Mouse (Mus musculus): ENCODE data around the gene Kti12. TPM values are rescaled to one million over a fixed set of nuclear protein-coding genes. Genes with fewer than 3 reads are reported as not detected.

Kti12 gene
- total RNA-seq, 1 experiment, result 26.7 TPM

DNA sequence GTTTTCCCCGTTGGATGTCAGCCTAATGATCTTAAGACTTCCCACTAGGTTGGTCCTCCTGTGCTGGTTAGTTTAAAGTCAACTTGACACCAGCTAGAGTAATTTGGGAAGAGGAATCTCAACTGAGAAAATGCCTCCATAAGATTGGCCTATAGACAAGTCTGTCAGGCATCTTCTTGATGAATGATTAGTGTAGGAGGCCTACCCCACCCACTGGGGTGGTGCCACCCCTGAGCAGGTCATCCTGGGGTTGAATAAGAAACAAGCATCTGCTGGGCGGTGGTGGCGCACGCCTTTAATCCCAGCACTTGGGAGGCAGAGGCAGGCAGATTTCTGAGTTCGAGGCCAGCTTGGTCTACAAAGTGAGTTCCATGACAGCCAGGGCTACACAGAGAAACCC, 26.2 kb downstream of the Kti12 start:
- no peak overlapping the region for H3K27ac ChIP-seq (ENCODE audit: insufficient read depth, low read depth, low read length, poor library complexity, severe bottlenecking)
- no peak for DNase-seq (ENCODE audit: low read depth, low spot score)
- TF ChIP-seq HCFC1 (IDR thresholded peaks at IDR 0.05; ENCODE audit: borderline replicate concordance, insufficient read depth, low read length) (no peak), MAFK (IDR thresholded peaks at IDR 0.05; ENCODE audit: insufficient read depth, low read depth, low read length) (no peak), ZNF384 (IDR thresholded peaks at IDR 0.05; ENCODE audit: low read depth, low read length) (no peak), ZC3H11A (IDR thresholded peaks at IDR 0.05; ENCODE audit: borderline replicate concordance, low read depth, low read length) (no peak), CHD2 (IDR thresholded peaks at IDR 0.05; ENCODE audit: low read depth, low read length) (no peak)
- no peaks in the 10 kb centered on the region for H3K9me3 ChIP-seq (ENCODE audit: control insufficient read depth, insufficient read depth, low read depth, low read length)
- in situ Hi-C loops (cut with MboI; ENCODE audit: low sequenced_read_pairs in 2 of 2, unreplicated experiment in 2 of 2), result loop anchor here in 1 of 2 experiments (10.0 kb wide), 1 partner anchor 101 kb away; no protein-coding TSS in a partner anchor
- peaks cover 0 to 2% of the 10 kb centered on the region in 2 experiments; a peak in 1 of 4 replicates for H3K4me1 ChIP-seq (ENCODE audit: control insufficient read depth in 2 of 2, insufficient read depth in 2 of 2, low read length in 2 of 2, poor library complexity in 1 of 2)
- H3K4me3 ChIP-seq (ENCODE audit: insufficient read depth in 1 of 2, low read depth in 1 of 2, low read length in 2 of 2, poor library complexity in 1 of 2, severe bottlenecking in 1 of 2), result no peak overlapping the region
- no peaks in the 10 kb centered on the region for H3K36me3 ChIP-seq (ENCODE audit: control insufficient read depth, insufficient read depth, low read length, poor library complexity, severe bottlenecking)
- no peak overlapping the region for H3K9ac ChIP-seq (ENCODE audit: insufficient read depth, low read depth, low read length, poor library complexity, severe bottlenecking)

DNA sequence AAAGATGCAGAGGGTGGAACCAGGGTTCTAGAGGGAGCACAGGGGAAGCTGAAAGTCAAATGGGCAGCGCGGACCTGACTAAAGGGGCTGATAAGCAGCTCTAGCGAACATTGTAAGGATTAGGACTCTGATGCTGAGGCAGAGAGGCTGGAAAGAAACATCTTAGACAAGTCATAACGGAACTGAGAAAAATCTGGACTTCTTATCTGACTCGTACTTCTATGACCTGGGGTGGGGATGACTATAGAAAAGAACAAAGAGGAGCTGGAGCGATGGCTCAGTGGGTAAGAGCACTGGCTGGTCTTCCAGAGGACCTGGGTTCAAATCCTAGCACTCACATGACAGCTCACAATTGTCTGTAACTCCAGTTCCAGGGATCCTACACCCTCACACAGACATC, 30.3 kb downstream of the Kti12 start:
- Histone ChIP-seq H3K4me1 (ENCODE audit: control insufficient read depth in 2 of 2, insufficient read depth in 2 of 2, low read length in 2 of 2, poor library complexity in 1 of 2) (peaks cover 0 to 4% of the 10 kb centered on the region in 2 experiments; a peak in 1 of 4 replicates), H3K9me3 (ENCODE audit: control insufficient read depth, insufficient read depth, low read depth, low read length) (no peaks in the 10 kb centered on the region), H3K27ac (ENCODE audit: insufficient read depth, low read depth, low read length, poor library complexity, severe bottlenecking) (no peak overlapping the region), H3K4me3 (ENCODE audit: insufficient read depth in 1 of 2, low read depth in 1 of 2, low read length in 2 of 2, poor library complexity in 1 of 2, severe bottlenecking in 1 of 2) (no peak overlapping the region), H3K9ac (ENCODE audit: insufficient read depth, low read depth, low read length, poor library complexity, severe bottlenecking) (no peak overlapping the region), H3K36me3 (ENCODE audit: control insufficient read depth, insufficient read depth, low read length, poor library complexity, severe bottlenecking) (no peaks in the 10 kb centered on the region)
- in situ Hi-C loops (cut with MboI; ENCODE audit: low sequenced_read_pairs in 2 of 2, unreplicated experiment in 2 of 2), result loop anchor here in 1 of 2 experiments (10.0 kb wide), 1 partner anchor 97 kb away; no protein-coding TSS in a partner anchor
- no peak for TF ChIP-seq ZC3H11A (IDR thresholded peaks at IDR 0.05; ENCODE audit: borderline replicate concordance, low read depth, low read length)
- TF ChIP-seq CHD2 (IDR thresholded peaks at IDR 0.05; ENCODE audit: low read depth, low read length), result no peak
- no peak for TF ChIP-seq MAFK (IDR thresholded peaks at IDR 0.05; ENCODE audit: insufficient read depth, low read depth, low read length)
- TF ChIP-seq HCFC1 (IDR thresholded peaks at IDR 0.05; ENCODE audit: borderline replicate concordance, insufficient read depth, low read length), result no peak
- TF ChIP-seq ZNF384 (IDR thresholded peaks at IDR 0.05; ENCODE audit: low read depth, low read length), result no peak
- DNase-seq (ENCODE audit: low read depth, low spot score), result no peak

DNA sequence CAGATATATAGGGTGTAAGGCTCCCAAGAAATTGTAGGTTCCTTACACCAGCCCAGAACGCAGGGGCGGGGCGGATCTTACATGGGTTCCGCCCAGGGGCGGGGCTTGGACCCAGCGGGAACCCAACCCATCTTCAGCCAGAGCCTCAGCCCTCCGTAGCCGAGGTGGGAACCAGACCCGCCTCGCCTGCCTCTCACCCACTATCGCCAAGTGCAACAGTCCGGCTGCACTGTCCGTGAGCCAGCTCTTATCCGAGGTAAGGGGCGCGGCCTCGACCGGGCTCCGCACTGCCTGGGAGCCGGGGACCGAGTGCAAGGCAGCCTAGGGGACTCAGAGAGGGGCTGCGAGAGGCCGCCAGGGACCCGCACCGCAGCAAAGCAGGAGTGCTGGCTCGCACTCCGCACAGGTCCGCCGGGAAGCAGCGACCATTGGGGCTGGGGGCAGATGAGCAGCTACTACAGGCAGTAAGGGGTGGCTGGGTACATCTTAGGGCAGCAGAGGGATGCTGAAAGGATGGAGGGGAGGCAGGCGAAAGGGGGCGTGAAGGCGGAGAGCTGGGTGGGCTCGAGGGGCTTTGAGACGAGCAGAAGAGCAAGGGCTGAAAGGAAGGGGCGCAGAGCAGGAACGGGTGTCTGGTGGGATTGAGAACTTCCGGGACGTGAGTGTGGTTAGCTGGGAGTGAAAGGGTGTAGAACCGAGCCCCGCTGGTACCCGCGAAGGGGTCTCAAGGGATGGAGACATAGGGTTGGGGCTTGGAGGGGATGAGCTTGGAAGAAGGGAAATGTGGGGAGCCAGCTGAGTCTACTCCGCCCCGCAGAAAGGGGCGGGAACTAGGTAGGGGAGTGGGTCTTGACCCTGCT, 31.6 kb downstream of the Kti12 start, which contains the start of gene Rab3b:
Gene Rab3b, plus strand, starts transcription at position 101 of the 860 bp plus-strand sequence.
- DNase-seq (ENCODE audit: low read depth, low spot score), result peak; percentile 72
- no peaks in the 10 kb centered on the region for H3K9me3 ChIP-seq (ENCODE audit: control insufficient read depth, insufficient read depth, low read depth, low read length)
- H3K36me3 ChIP-seq (ENCODE audit: control insufficient read depth, insufficient read depth, low read length, poor library complexity, severe bottlenecking), result no peaks in the 10 kb centered on the region
- H3K9ac ChIP-seq (ENCODE audit: insufficient read depth, low read depth, low read length, poor library complexity, severe bottlenecking), result peak within 1 kb of the TSS; percentile 64
- H3K4me3 ChIP-seq (ENCODE audit: insufficient read depth in 1 of 2, low read depth in 1 of 2, low read length in 2 of 2, poor library complexity in 1 of 2, severe bottlenecking in 1 of 2), result peak within 1 kb of the TSS; percentile 74 to 84
- in situ Hi-C loops (cut with MboI; ENCODE audit: low sequenced_read_pairs in 2 of 2, unreplicated experiment in 2 of 2), result loop anchor here in 1 of 2 experiments (10.0 kb wide), 1 partner anchor 96 kb away; no protein-coding TSS in a partner anchor
- peaks cover 0 to 4% of the 10 kb centered on the region in 2 experiments; a peak in 2 of 4 replicates for H3K4me1 ChIP-seq (ENCODE audit: control insufficient read depth in 2 of 2, insufficient read depth in 2 of 2, low read length in 2 of 2, poor library complexity in 1 of 2)
- no peak for TF ChIP-seq ZNF384 (IDR thresholded peaks at IDR 0.05; ENCODE audit: low read depth, low read length)
- no peak for TF ChIP-seq ZC3H11A (IDR thresholded peaks at IDR 0.05; ENCODE audit: borderline replicate concordance, low read depth, low read length)
- no peak for TF ChIP-seq CHD2 (IDR thresholded peaks at IDR 0.05; ENCODE audit: low read depth, low read length)
- TF ChIP-seq HCFC1 (IDR thresholded peaks at IDR 0.05; ENCODE audit: borderline replicate concordance, insufficient read depth, low read length), result no peak
- no peak for TF ChIP-seq MAFK (IDR thresholded peaks at IDR 0.05; ENCODE audit: insufficient read depth, low read depth, low read length)
- no peak within 1 kb of the TSS for H3K27ac ChIP-seq (ENCODE audit: insufficient read depth, low read depth, low read length, poor library complexity, severe bottlenecking)

DNA sequence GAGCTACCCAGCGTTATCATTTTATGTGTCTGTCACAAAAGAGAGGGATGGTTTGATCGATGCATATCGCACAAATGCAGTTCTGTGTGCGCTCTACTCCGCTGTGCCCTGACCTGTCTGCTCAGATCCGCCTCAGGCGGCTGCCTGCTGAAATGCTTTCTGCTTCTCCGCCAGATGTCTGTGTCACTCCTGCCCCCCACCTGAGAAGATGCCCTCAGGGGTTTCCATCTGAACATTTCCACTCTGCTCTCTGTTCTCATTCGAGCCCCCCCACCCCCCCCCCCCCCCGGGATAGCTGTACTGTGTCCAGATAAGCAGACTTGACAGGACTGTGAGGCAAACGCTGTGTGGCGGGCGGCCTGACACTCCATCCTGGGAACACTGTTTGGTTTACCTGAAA, 36.2 kb downstream of the Kti12 start:
- Histone ChIP-seq H3K36me3 (ENCODE audit: control insufficient read depth, insufficient read depth, low read length, poor library complexity, severe bottlenecking) (no peaks in the 10 kb centered on the region), H3K27ac (ENCODE audit: insufficient read depth, low read depth, low read length, poor library complexity, severe bottlenecking) (no peak overlapping the region), H3K9ac (ENCODE audit: insufficient read depth, low read depth, low read length, poor library complexity, severe bottlenecking) (no peak overlapping the region), H3K9me3 (ENCODE audit: control insufficient read depth, insufficient read depth, low read depth, low read length) (no peaks in the 10 kb centered on the region), H3K4me3 (ENCODE audit: insufficient read depth in 1 of 2, low read depth in 1 of 2, low read length in 2 of 2, poor library complexity in 1 of 2, severe bottlenecking in 1 of 2) (no peak overlapping the region), H3K4me1 (ENCODE audit: control insufficient read depth in 2 of 2, insufficient read depth in 2 of 2, low read length in 2 of 2, poor library complexity in 1 of 2) (peaks cover 0 to 2% of the 10 kb centered on the region in 2 experiments; a peak in 2 of 4 replicates)
- in situ Hi-C loops (cut with MboI; ENCODE audit: low sequenced_read_pairs in 2 of 2, unreplicated experiment in 2 of 2), result no loop called here
- TF ChIP-seq ZNF384 (IDR thresholded peaks at IDR 0.05; ENCODE audit: low read depth, low read length), result no peak
- TF ChIP-seq ZC3H11A (IDR thresholded peaks at IDR 0.05; ENCODE audit: borderline replicate concordance, low read depth, low read length), result no peak
- no peak for TF ChIP-seq CHD2 (IDR thresholded peaks at IDR 0.05; ENCODE audit: low read depth, low read length)
- no peak for TF ChIP-seq HCFC1 (IDR thresholded peaks at IDR 0.05; ENCODE audit: borderline replicate concordance, insufficient read depth, low read length)
- TF ChIP-seq MAFK (IDR thresholded peaks at IDR 0.05; ENCODE audit: insufficient read depth, low read depth, low read length), result no peak
- peak; percentile 57 for DNase-seq (ENCODE audit: low read depth, low spot score)

Data from ES-E14 (cell line).